Mouse (Mus musculus) embryonic fibroblast, embryonic 13.5 days (primary cell): Measurements from ENCODE around the gene Anapc2.
A peak's percentile ranks its signal among the peaks of the same experiment; 100 is the strongest.

Experiments used
- CTCF ChIP-seq: IDR thresholded peaks from 2 replicates; pipeline ENCODE4 v1.5.1; 2011; ENCODE audit warnings: mild to moderate bottlenecking, control low read depth, low read length, moderate library complexity, borderline replicate concordance; ENCODE audit not compliant: insufficient read depth
- POLR2A ChIP-seq: IDR thresholded peaks from 2 replicates; pipeline ENCODE4 v1.6.1; 2011; ENCODE audit warnings: low read depth, mild to moderate bottlenecking, control low read depth, low read length, moderate library complexity

GRCm38 (mm10) chr2:25255284-25255779 is 16.9 kb upstream of the Anapc2 start, which contains the start of gene Tmem203:
- TF ChIP-seq CTCF = no peak
- TF ChIP-seq POLR2A = peak; percentile 54
